8 mouse cellular contexts compared by ENCODE assay signal in genomic region chr12:116485591-116486403, GRCm38 (mm10). TPM values are rescaled to one million over a fixed set of nuclear protein-coding genes. Genes with fewer than 3 reads are reported as not detected.
DNase-seq lines count a peak whose midpoint lies in the region; ATAC-seq and TF ChIP-seq lines count a peak whose summit lies in the region.

Ptprn2 (plus strand) TSS chr12:116485720.

- no peak within 1 kb of the TSS for H3K27ac ChIP-seq in limb, embryonic 10.5 days
- peak within 1 kb of the TSS; percentile 75 for H3K27ac ChIP-seq in midbrain, embryonic 10.5 days (replicated peaks)
- H3K27ac ChIP-seq in small intestine, adult 2 months (ENCODE audit: insufficient read depth, low read depth, low read length): no peak within 1 kb of the TSS

- peaks cover 11% of the 10 kb centered on the region for H3K4me1 ChIP-seq in limb, embryonic 10.5 days
- peaks cover 19% of the 10 kb centered on the region for H3K4me1 ChIP-seq in midbrain, embryonic 10.5 days
- peaks cover 8% of the 10 kb centered on the region for H3K4me1 ChIP-seq in small intestine, adult 2 months (ENCODE audit: control insufficient read depth, insufficient read depth, insufficient read length, low read length)

- H3K36me3 ChIP-seq in limb, embryonic 10.5 days: no peaks in the 10 kb centered on the region
- H3K36me3 ChIP-seq in midbrain, embryonic 10.5 days: no peaks in the 10 kb centered on the region
- no peaks in the 10 kb centered on the region for H3K36me3 ChIP-seq in small intestine, adult 2 months (ENCODE audit: control insufficient read depth, insufficient read depth, low read length)

- DNase-seq in adrenal gland, postnatal 14 days: peak; percentile 88
- peak; percentile 20 to 37 for DNase-seq in kidney, adult 8-10 months
- peak; percentile 91 for DNase-seq in limb, embryonic 10.5 days (ENCODE audit: low spot score)
- peak; percentile 85 for DNase-seq in midbrain, embryonic 10.5 days (ENCODE audit: low spot score)

- TF ChIP-seq CTCF in small intestine, adult 2 months (IDR thresholded peaks at IDR 0.05; ENCODE audit: extremely low read depth, insufficient read length, insufficient replicate concordance, low read depth, low read length): no peak

- no peak for TF ChIP-seq POLR2A in small intestine, adult 2 months (IDR thresholded peaks at IDR 0.05; ENCODE audit: low read depth, low read length)

- WGBS in limb, embryonic 10.5 days: under 1% methylated on average over 74 of the region's 86 CpGs
- under 1% methylated on average over 86 of the region's 86 CpGs for WGBS in midbrain, embryonic 10.5 days
- 2% methylated on average over 85 of the region's 86 CpGs for WGBS in small intestine, adult 2 months

- H3K4me3 ChIP-seq in limb, embryonic 10.5 days: peak within 1 kb of the TSS; percentile 62
- H3K4me3 ChIP-seq in midbrain, embryonic 10.5 days: peak within 1 kb of the TSS; percentile 77
- peak within 1 kb of the TSS; percentile 63 for H3K4me3 ChIP-seq in small intestine, adult 2 months (ENCODE audit: low read depth, low read length)

- H3K9me3 ChIP-seq in limb, embryonic 10.5 days (replicated peaks): no peaks in the 10 kb centered on the region
- H3K9me3 ChIP-seq in midbrain, embryonic 10.5 days (replicated peaks): no peaks in the 10 kb centered on the region

- peak; percentile 88 for ATAC-seq in common myeloid progenitor, adult 5-6 weeks (replicated peaks; ENCODE audit: low read depth, poor library complexity, severe bottlenecking)
- ATAC-seq in granulocyte monocyte progenitor cell, adult 5-6 weeks (replicated peaks; ENCODE audit: poor library complexity, severe bottlenecking): peak; percentile 86
- no peak for ATAC-seq in erythroblast, adult 5-6 weeks (replicated peaks; ENCODE audit: low FRiP score, poor library complexity, severe bottlenecking)

- H3K27me3 ChIP-seq in limb, embryonic 10.5 days (ENCODE audit: low read depth, poor library complexity, severe bottlenecking): peaks cover 26% of the 10 kb centered on the region
- peaks cover 57% of the 10 kb centered on the region for H3K27me3 ChIP-seq in midbrain, embryonic 10.5 days (ENCODE audit: low read depth, poor library complexity, severe bottlenecking)
- no peaks in the 10 kb centered on the region; the same call in 1 of the 2 replicates for H3K27me3 ChIP-seq in small intestine, adult 2 months (ENCODE audit: control insufficient read depth, insufficient read depth, low read length)

RNA-seq across cellular contexts. Expression of gene Ptprn2, which starts in this region (rescaled TPM):
- 15.4 and 17.8 TPM in 2 replicates for total RNA-seq in adrenal gland, postnatal 14 days (2021)
- not detected in 2 replicates for total RNA-seq in common myeloid progenitor, adult 5-6 weeks (2017)
- not detected in 2 replicates for total RNA-seq in granulocyte monocyte progenitor cell, adult 5-6 weeks (2014; fragmentation: Nextera tagmentation)
- not detected in 2 replicates for total RNA-seq in granulocyte monocyte progenitor cell, adult 5-6 weeks (2017)
- 0.09 and 0.16 TPM in 2 replicates for polyA plus RNA-seq in limb, embryonic 10.5 days (2016; fragmentation: Nextera tagmentation; extraction: Ambion mirVana)
- 7.9 and 9.2 TPM in 2 replicates for polyA plus RNA-seq in midbrain, embryonic 10.5 days (2016; fragmentation: Nextera tagmentation; extraction: Ambion mirVana)
- polyA plus RNA-seq in small intestine, adult 2 months (2012; rRNA removed): 11.6 and 15.3 TPM in 2 replicates
- total RNA-seq in erythroblast, adult 5-6 weeks (2015; ENCODE audit: low replicate concordance): not detected in 2 replicates
- total RNA-seq in erythroblast, adult 5-6 weeks (2017; ENCODE audit: low replicate concordance): not detected in 2 replicates

Comparison
In these comparisons a context has a peak if more than half of its experiments do, and no peak if none do; other contexts are left out.
1. RNA of gene Ptprn2 (total RNA-seq): 15.4 to 17.8 TPM in adrenal gland, postnatal 14 days; not detected in common myeloid progenitor, adult 5-6 weeks, not detected in granulocyte monocyte progenitor cell, adult 5-6 weeks and not detected in erythroblast, adult 5-6 weeks; every median in the first group is over 10 times any median in the second.
2. Peak in ATAC-seq in common myeloid progenitor, adult 5-6 weeks; RNA of the gene not detected or under 1 TPM.
3. Peak in ATAC-seq in granulocyte monocyte progenitor cell, adult 5-6 weeks; RNA of the gene not detected or under 1 TPM.
4. Peak in DNase-seq and H3K4me3 ChIP-seq in limb, embryonic 10.5 days; RNA of the gene not detected or under 1 TPM.
5. DNase-seq: peak in every context shown above with its lines; median percentile 91 in limb, embryonic 10.5 days; 88 in adrenal gland, postnatal 14 days; 85 in midbrain, embryonic 10.5 days; 28 in kidney, adult 8-10 months.
6. Peak in every context shown above with its lines, with median percentiles within 50 percentile points of each other: H3K4me3 ChIP-seq.